Mouse (Mus musculus) central nervous system, embryonic 18 days (tissue): Measurements from ENCODE around the gene Ggcx. TPM values are rescaled to one million over a fixed set of nuclear protein-coding genes. Genes with fewer than 3 reads are reported as not detected.

Experiments used
- polyA plus RNA-seq: library from polyadenylated mRNA; depleted of rRNA; stranded (reverse); fragments of >200 nt; gene quantifications from 2 replicates; pipeline ENCODE4 v1.2.3, GENCODE M21; 2012; rRNA removed

Ggcx gene
- polyA plus RNA-seq, result 19.1 and 19.3 TPM in 2 replicates

GRCm38 (mm10) chr6:72414076-72414756 lies at the start of gene Ggcx:
Ggcx (plus strand) TSS chr6:72414308.

DNA sequence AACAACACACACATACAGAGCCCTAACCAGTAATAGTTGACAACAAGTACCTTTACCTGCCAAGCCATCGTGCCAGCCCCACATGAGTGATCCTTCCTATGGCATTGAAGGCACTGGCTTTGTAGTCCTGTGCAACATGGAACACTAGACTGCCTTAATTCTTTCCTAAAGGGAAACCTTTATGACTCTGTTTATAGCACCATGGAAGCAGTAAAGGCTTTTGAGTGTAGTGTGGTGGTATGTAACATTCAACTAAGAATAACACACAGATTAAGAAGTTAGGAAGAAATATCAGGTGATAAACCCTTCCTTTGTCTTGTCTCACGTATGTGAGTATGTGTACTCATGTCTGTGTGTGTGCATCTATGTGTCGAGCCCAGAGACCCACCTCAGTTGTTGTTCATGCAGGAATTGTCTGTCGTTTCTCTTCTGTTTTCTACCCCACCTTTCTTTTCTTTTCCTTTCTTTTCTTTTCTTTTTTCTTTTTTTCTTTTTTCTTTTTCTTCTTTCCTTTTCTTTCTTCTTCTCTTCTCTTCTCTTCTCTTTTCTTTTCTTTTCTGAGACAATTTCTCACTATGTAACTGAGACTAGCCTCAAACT lies 47.2 kb upstream of the Ggcx start, which contains the start of gene Rnf181:
Rnf181 (minus strand) TSS at position 113 of the 600 bp plus-strand sequence.

DNA sequence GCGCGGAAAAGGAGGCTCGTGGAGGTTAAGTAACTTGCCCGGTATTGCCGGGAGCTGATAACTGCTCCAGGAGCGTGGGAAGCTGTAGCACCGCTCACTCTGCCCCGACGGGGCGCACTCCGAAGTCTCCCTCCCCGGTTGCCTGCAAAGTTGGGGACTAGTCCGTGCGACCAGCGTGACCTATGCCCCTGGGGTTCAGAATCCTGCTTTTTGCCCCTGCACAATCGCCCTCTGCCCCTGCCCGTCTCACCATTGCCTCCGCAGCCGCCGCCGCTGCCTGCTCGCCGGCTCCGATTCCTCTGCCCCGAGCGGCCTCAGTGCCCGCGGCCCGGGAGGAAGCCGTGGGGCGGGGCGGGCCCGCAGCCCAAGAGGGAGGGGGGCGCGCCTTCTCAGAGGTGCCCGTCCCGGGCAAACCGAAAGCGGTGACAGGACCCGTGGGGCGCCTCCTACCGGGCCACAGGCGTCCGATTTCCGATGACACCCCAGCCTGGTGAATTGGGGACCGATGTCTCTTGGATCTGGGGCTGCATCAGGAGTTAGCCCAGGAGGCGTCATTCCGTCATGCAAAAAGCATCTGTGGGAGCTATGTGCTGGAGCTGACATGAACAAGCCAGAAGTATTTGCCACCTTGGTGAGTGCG lies 33.9 kb upstream of the Ggcx start, which contains the start of gene Vamp5:
Vamp5 (minus strand) TSS at position 338 of the 640 bp plus-strand sequence.

GRCm38 (mm10) chr6:72389941-72390771 lies 24.0 kb upstream of the Ggcx start, which contains the start of gene Vamp8:
Vamp8 (minus strand) TSS chr6:72390703.

GRCm38 (mm10) chr6:72439355-72440185 lies 25.5 kb downstream of the Ggcx start, which contains the start of gene Mat2a:
Mat2a (minus strand) TSS chr6:72439558.

Other genes starting within 250 kb of the Ggcx start
- 1.7 and 3.1 TPM in 2 replicates for gene Atoh8, start 178.7 kb upstream of the Ggcx start, polyA plus RNA-seq
- gene Sftpb, start 109.7 kb upstream of the Ggcx start, polyA plus RNA-seq, result 0.26 and 0.39 TPM in 2 replicates
- gene Usp39, start 69.1 kb upstream of the Ggcx start, polyA plus RNA-seq, result 40.9 and 41.5 TPM in 2 replicates
- gene 0610030E20Rik, start 67.0 kb upstream of the Ggcx start, polyA plus RNA-seq, result 20.0 and 20.9 TPM in 2 replicates
- 46.0 and 52.2 TPM in 2 replicates for gene Tmem150a, start 58.9 kb upstream of the Ggcx start, polyA plus RNA-seq
- 60.0 and 60.7 TPM in 2 replicates for gene Rnf181, start 47.4 kb upstream of the Ggcx start, polyA plus RNA-seq
- gene Vamp5, start 33.8 kb upstream of the Ggcx start, polyA plus RNA-seq, result 11.6 and 13.3 TPM in 2 replicates
- gene Vamp8, start 23.6 kb upstream of the Ggcx start, polyA plus RNA-seq, result 16.6 and 18.5 TPM in 2 replicates
- 287 and 303 TPM in 2 replicates for gene Mat2a, start 25.2 kb downstream of the Ggcx start, polyA plus RNA-seq
- gene Sh2d6, start 107.4 kb downstream of the Ggcx start, polyA plus RNA-seq, result 0.56 and 0.57 TPM in 2 replicates
- gene Capg, start 130.1 kb downstream of the Ggcx start, polyA plus RNA-seq, result 5.1 and 8.3 TPM in 2 replicates
- 14.2 and 14.4 TPM in 2 replicates for gene Elmod3, start 184.1 kb downstream of the Ggcx start, polyA plus RNA-seq
- gene Retsat, start 184.2 kb downstream of the Ggcx start, polyA plus RNA-seq, result 3.8 TPM in 2 replicates
- 26.6 and 30.1 TPM in 2 replicates for gene Tgoln1, start 202.7 kb downstream of the Ggcx start, polyA plus RNA-seq